Mouse (Mus musculus): ENCODE measurements around the gene Smdt1. TPM values are rescaled to one million over a fixed set of nuclear protein-coding genes. Genes with fewer than 3 reads are reported as not detected.
A peak's percentile ranks its signal among the peaks of the same experiment; 100 is the strongest.

Smdt1 gene
- polyA plus RNA-seq, 1 experiment from 2014 or later, result 233 TPM

DNA sequence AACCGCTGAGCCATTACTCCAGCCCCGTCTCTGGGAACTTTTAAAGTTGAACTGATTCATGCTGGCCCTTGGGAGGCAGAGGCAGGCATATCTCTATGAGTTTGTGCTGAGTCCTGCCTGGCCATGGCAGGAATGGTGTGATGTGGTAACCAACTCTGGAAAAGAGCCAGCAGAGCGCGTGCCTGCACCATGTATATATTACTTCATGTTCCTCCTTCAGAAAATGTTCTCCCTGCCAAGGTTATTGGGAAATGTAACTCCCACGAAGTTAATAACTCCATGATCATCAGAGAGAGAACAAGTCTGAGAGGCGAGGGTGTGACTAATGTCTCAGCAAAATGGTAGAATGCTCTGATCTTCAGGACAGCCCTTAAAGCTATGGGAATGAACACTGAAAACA is 20.9 kb upstream of the Smdt1 start:
- H3K27ac ChIP-seq (replicated peaks; ENCODE audit: low read depth, low read length), result no peak overlapping the region
- no peak overlapping the region for H3K4me2 ChIP-seq (ENCODE audit: low read depth, severe bottlenecking)
- H3K27me3 ChIP-seq (ENCODE audit: control insufficient read depth, insufficient read depth, low read length), result no peaks in the 10 kb centered on the region
- 83% methylated on average over 6 of the region's 6 CpGs for WGBS
- H3K4me1 ChIP-seq (ENCODE audit: control insufficient read depth, insufficient read depth, low read length), result no peaks in the 10 kb centered on the region
- H3K4me3 ChIP-seq (ENCODE audit: low read depth, low read length), result no peak overlapping the region
- H3K9ac ChIP-seq (ENCODE audit: low read length), result no peak overlapping the region
- ATAC-seq (ENCODE audit: insufficient number of reproducible peaks, low FRiP score, low TSS enrichment, low read depth), result no peak
- H3K36me3 ChIP-seq (ENCODE audit: control insufficient read depth, insufficient read depth, low read length), result no peaks in the 10 kb centered on the region
- no peak for DNase-seq (ENCODE audit: low spot score)
- no peaks in the 10 kb centered on the region for H3K9me3 ChIP-seq (ENCODE audit: control insufficient read depth, low read length)

GRCm38 (mm10) chr15:82319613-82320012 is 19.1 kb upstream of the Smdt1 start:
- H3K36me3 ChIP-seq (ENCODE audit: control insufficient read depth, insufficient read depth, low read length), result no peaks in the 10 kb centered on the region
- 86% methylated on average over 1 of the region's 1 CpGs for WGBS
- ATAC-seq (ENCODE audit: insufficient number of reproducible peaks, low FRiP score, low TSS enrichment, low read depth) (no peak), DNase-seq (ENCODE audit: low spot score) (no peak)
- no peak overlapping the region for H3K4me3 ChIP-seq (ENCODE audit: low read depth, low read length)
- no peaks in the 10 kb centered on the region for H3K4me1 ChIP-seq (ENCODE audit: control insufficient read depth, insufficient read depth, low read length)
- H3K4me2 ChIP-seq (ENCODE audit: low read depth, severe bottlenecking), result no peak overlapping the region
- H3K9me3 ChIP-seq (ENCODE audit: control insufficient read depth, low read length), result no peaks in the 10 kb centered on the region
- no peak overlapping the region for H3K27ac ChIP-seq (replicated peaks; ENCODE audit: low read depth, low read length)
- no peaks in the 10 kb centered on the region for H3K27me3 ChIP-seq (ENCODE audit: control insufficient read depth, insufficient read depth, low read length)
- H3K9ac ChIP-seq (ENCODE audit: low read length), result no peak overlapping the region

GRCm38 (mm10) chr15:82322195-82322594 is 16.6 kb upstream of the Smdt1 start:
- Histone ChIP-seq H3K4me3 (ENCODE audit: low read depth, low read length) (no peak overlapping the region), H3K36me3 (ENCODE audit: control insufficient read depth, insufficient read depth, low read length) (no peaks in the 10 kb centered on the region), H3K9ac (ENCODE audit: low read length) (no peak overlapping the region), H3K4me1 (ENCODE audit: control insufficient read depth, insufficient read depth, low read length) (no peaks in the 10 kb centered on the region), H3K9me3 (ENCODE audit: control insufficient read depth, low read length) (no peaks in the 10 kb centered on the region), H3K4me2 (ENCODE audit: low read depth, severe bottlenecking) (no peak overlapping the region), H3K27me3 (ENCODE audit: control insufficient read depth, insufficient read depth, low read length) (no peaks in the 10 kb centered on the region), H3K27ac (replicated peaks; ENCODE audit: low read depth, low read length) (no peak overlapping the region)
- DNase-seq (ENCODE audit: low spot score) (no peak), ATAC-seq (ENCODE audit: insufficient number of reproducible peaks, low FRiP score, low TSS enrichment, low read depth) (no peak)
- WGBS, result 83% methylated on average over 8 of the region's 8 CpGs

DNA sequence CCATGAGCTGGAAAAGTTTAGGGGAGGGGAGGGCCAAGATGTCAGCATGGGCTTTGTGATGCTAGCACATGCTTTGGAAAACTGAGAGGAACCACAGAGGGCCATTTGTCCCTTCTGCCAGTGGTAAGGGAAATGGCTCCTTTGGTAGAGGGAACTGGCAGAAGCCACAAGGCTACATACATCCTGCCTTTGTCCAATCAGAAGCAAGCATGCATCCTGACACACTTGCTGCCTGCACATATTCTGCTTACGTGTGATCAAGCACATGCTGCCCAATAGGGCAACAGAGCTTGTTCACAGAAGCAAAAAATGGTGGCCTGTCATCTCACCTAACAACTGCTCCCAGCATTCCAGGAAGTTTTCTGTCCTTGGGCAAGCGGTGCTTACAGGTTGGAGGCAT is 13.4 kb upstream of the Smdt1 start:
- Histone ChIP-seq H3K27ac (replicated peaks; ENCODE audit: low read depth, low read length) (no peak overlapping the region), H3K27me3 (ENCODE audit: control insufficient read depth, insufficient read depth, low read length) (no peaks in the 10 kb centered on the region), H3K4me3 (ENCODE audit: low read depth, low read length) (no peak overlapping the region), H3K9ac (ENCODE audit: low read length) (no peak overlapping the region), H3K36me3 (ENCODE audit: control insufficient read depth, insufficient read depth, low read length) (peaks cover 3% of the 10 kb centered on the region; the same call in 1 of the 2 replicates), H3K9me3 (ENCODE audit: control insufficient read depth, low read length) (no peaks in the 10 kb centered on the region), H3K4me2 (ENCODE audit: low read depth, severe bottlenecking) (no peak overlapping the region), H3K4me1 (ENCODE audit: control insufficient read depth, insufficient read depth, low read length) (no peaks in the 10 kb centered on the region)
- DNase-seq (ENCODE audit: low spot score) (no peak), ATAC-seq (ENCODE audit: insufficient number of reproducible peaks, low FRiP score, low TSS enrichment, low read depth) (no peak)
- 69% methylated on average over 2 of the region's 2 CpGs for WGBS

GRCm38 (mm10) chr15:82335194-82335593 is 3.6 kb upstream of the Smdt1 start:
- ATAC-seq (ENCODE audit: insufficient number of reproducible peaks, low FRiP score, low TSS enrichment, low read depth), result no peak
- DNase-seq (ENCODE audit: low spot score), result no peak
- WGBS, result 94% methylated on average over 4 of the region's 4 CpGs
- Histone ChIP-seq H3K9me3 (ENCODE audit: control insufficient read depth, low read length) (no peaks in the 10 kb centered on the region), H3K4me3 (ENCODE audit: low read depth, low read length) (no peak overlapping the region), H3K4me1 (ENCODE audit: control insufficient read depth, insufficient read depth, low read length) (peaks cover 13% of the 10 kb centered on the region), H3K27ac (replicated peaks; ENCODE audit: low read depth, low read length) (no peak overlapping the region), H3K9ac (ENCODE audit: low read length) (no peak overlapping the region), H3K36me3 (ENCODE audit: control insufficient read depth, insufficient read depth, low read length) (peaks cover 2% of the 10 kb centered on the region; the same call in 1 of the 2 replicates), H3K27me3 (ENCODE audit: control insufficient read depth, insufficient read depth, low read length) (no peaks in the 10 kb centered on the region), H3K4me2 (ENCODE audit: low read depth, severe bottlenecking) (no peak overlapping the region)

- Histone ChIP-seq H3K36me3 (ENCODE audit: control insufficient read depth, insufficient read depth, low read length) (peaks cover 2% of the 10 kb centered on the region; the same call in 1 of the 2 replicates), H3K4me2 (ENCODE audit: low read depth, severe bottlenecking) (no peak overlapping the region), H3K9ac (ENCODE audit: low read length) (no peak overlapping the region), H3K27ac (replicated peaks; ENCODE audit: low read depth, low read length) (no peak overlapping the region), H3K4me1 (ENCODE audit: control insufficient read depth, insufficient read depth, low read length) (peaks cover 15% of the 10 kb centered on the region), H3K4me3 (ENCODE audit: low read depth, low read length) (no peak overlapping the region), H3K27me3 (ENCODE audit: control insufficient read depth, insufficient read depth, low read length) (no peaks in the 10 kb centered on the region), H3K9me3 (ENCODE audit: control insufficient read depth, low read length) (no peaks in the 10 kb centered on the region)
- ATAC-seq (ENCODE audit: insufficient number of reproducible peaks, low FRiP score, low TSS enrichment, low read depth), result no peak
- DNase-seq (ENCODE audit: low spot score), result no peak
- WGBS, result 60% methylated on average over 12 of the region's 12 CpGs
Observed at GRCm38 (mm10) chr15:82336629-82337028, 2.1 kb upstream of the Smdt1 start.

DNA sequence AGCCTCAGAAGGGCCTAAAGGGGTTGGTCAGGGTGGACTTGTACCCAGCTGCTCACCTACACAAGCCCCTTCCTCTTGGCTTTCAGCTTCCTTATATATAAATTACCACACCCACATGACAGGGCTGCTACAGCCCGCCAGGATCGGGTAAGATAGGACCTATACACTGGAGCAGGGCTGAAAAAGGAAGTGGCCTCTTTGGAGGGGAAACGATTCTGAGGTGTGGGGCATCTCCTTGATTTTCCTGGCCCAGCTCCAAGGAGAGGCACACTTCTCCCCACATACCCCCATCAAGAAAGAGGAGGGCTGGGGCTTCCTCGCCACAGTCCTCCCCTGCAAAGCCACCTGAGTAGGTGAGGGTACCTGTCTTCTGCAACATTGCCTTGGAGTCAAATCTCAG is 884 bp upstream of the Smdt1 start:
- ATAC-seq (ENCODE audit: insufficient number of reproducible peaks, low FRiP score, low TSS enrichment, low read depth), result 0 out of 2 replicates have a peak, but pooled peaks have one; percentile 3
- no peak for DNase-seq (ENCODE audit: low spot score)
- WGBS, result 58% methylated on average over 4 of the region's 4 CpGs

GRCm38 (mm10) chr15:82339150-82339549 is 391 bp downstream of the Smdt1 start:
- no peak for ATAC-seq (ENCODE audit: insufficient number of reproducible peaks, low FRiP score, low TSS enrichment, low read depth)
- no peaks in the 10 kb centered on the region for H3K9me3 ChIP-seq (ENCODE audit: control insufficient read depth, low read length)
- H3K4me3 ChIP-seq (ENCODE audit: low read depth, low read length), result peak overlapping the region; percentile 48
- no peaks in the 10 kb centered on the region for H3K27me3 ChIP-seq (ENCODE audit: control insufficient read depth, insufficient read depth, low read length)
- no peak for DNase-seq (ENCODE audit: low spot score)
- H3K4me2 ChIP-seq (ENCODE audit: low read depth, severe bottlenecking), result peak overlapping the region; percentile 75
- no peaks in the 10 kb centered on the region; the same call in 1 of the 2 replicates for H3K36me3 ChIP-seq (ENCODE audit: control insufficient read depth, insufficient read depth, low read length)
- WGBS, result 61% methylated on average over 10 of the region's 10 CpGs
- H3K4me1 ChIP-seq (ENCODE audit: control insufficient read depth, insufficient read depth, low read length), result peaks cover 15% of the 10 kb centered on the region
- H3K27ac ChIP-seq (replicated peaks; ENCODE audit: low read depth, low read length), result no peak overlapping the region
- peak overlapping the region; percentile 67; the same call in 1 of the 2 replicates for H3K9ac ChIP-seq (ENCODE audit: low read length)

More for the DNA sequence above, 884 bp upstream of the Smdt1 start:
- Histone ChIP-seq H3K36me3 (ENCODE audit: control insufficient read depth, insufficient read depth, low read length) (no peaks in the 10 kb centered on the region; the same call in 1 of the 2 replicates), H3K27ac (replicated peaks; ENCODE audit: low read depth, low read length) (no peak overlapping the region), H3K9ac (ENCODE audit: low read length) (peak overlapping the region; percentile 67; the same call in 1 of the 2 replicates), H3K9me3 (ENCODE audit: control insufficient read depth, low read length) (no peaks in the 10 kb centered on the region), H3K4me3 (ENCODE audit: low read depth, low read length) (peak overlapping the region; percentile 48), H3K4me1 (ENCODE audit: control insufficient read depth, insufficient read depth, low read length) (peaks cover 15% of the 10 kb centered on the region), H3K27me3 (ENCODE audit: control insufficient read depth, insufficient read depth, low read length) (no peaks in the 10 kb centered on the region), H3K4me2 (ENCODE audit: low read depth, severe bottlenecking) (peak overlapping the region; percentile 75)

DNA sequence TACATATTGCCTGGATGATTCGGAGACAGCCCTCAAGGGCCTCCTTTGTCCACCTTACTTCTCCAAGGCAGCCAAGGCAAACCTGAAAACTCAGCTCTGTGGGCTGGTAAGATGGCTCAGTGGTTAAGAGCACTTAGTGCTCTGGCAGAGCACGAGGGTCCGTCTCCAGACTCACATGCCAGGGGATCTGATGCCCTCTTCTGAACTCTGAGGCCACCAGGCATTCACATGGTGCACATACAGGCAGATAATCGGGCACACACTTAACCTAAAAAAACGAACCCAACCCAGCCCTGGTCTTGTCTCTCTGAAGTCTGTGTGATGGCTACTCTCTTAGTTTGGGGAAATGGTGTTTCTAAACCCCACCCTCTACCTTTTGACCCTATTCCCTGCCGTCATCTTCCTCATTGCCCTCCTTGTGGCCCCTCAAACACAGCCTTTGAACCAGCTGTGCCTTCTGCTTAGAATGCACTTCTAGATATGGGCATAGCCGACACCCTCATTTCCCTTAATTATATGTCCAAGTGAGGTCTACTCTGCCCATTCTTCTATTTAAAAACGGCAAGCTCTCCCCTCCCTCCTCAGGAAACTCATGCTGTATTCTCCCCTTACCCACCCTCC is 985 bp downstream of the Smdt1 start:
- no peak overlapping the region for H3K4me3 ChIP-seq (ENCODE audit: low read depth, low read length)
- no peak overlapping the region for H3K9ac ChIP-seq (ENCODE audit: low read length)
- H3K4me2 ChIP-seq (ENCODE audit: low read depth, severe bottlenecking), result no peak overlapping the region
- peaks cover 15% of the 10 kb centered on the region for H3K4me1 ChIP-seq (ENCODE audit: control insufficient read depth, insufficient read depth, low read length)
- H3K9me3 ChIP-seq (ENCODE audit: control insufficient read depth, low read length), result no peaks in the 10 kb centered on the region
- WGBS, result 75% methylated on average over 8 of the region's 8 CpGs
- ATAC-seq (ENCODE audit: insufficient number of reproducible peaks, low FRiP score, low TSS enrichment, low read depth) (no peak), DNase-seq (ENCODE audit: low spot score) (no peak)
- no peaks in the 10 kb centered on the region; the same call in 1 of the 2 replicates for H3K36me3 ChIP-seq (ENCODE audit: control insufficient read depth, insufficient read depth, low read length)
- H3K27me3 ChIP-seq (ENCODE audit: control insufficient read depth, insufficient read depth, low read length), result no peaks in the 10 kb centered on the region
- no peak overlapping the region for H3K27ac ChIP-seq (replicated peaks; ENCODE audit: low read depth, low read length)

All from limb, embryonic 11.5 days (tissue).